Mouse (Mus musculus): Measurements from ENCODE around the gene Prrt1.
A peak's percentile ranks its signal among the peaks of the same experiment; 100 is the strongest.

Prrt1 gene

GRCm38 (mm10) chr17:34628644-34628967 lies 727 bp upstream of the Prrt1 start:
- DNase-seq (ENCODE audit: low spot score) = no peak

GRCm38 (mm10) chr17:34629796-34630603 lies 667 bp downstream of the Prrt1 start:
- DNase-seq (ENCODE audit: low spot score) = no peak

GRCm38 (mm10) chr17:34630761-34631301 lies 1.5 kb downstream of the Prrt1 start:
- DNase-seq (ENCODE audit: low spot score) = peak; percentile 66

GRCm38 (mm10) chr17:34631647-34632046 lies 2.3 kb downstream of the Prrt1 start:
- no peak for DNase-seq (ENCODE audit: low spot score)

- DNase-seq (ENCODE audit: low spot score) = peak; percentile 89
Measured at GRCm38 (mm10) chr17:34632261-34632691, 2.9 kb downstream of the Prrt1 start.

GRCm38 (mm10) chr17:34635671-34636070 lies 6.3 kb downstream of the Prrt1 start:
- no peak for DNase-seq (ENCODE audit: low spot score)

- no peak for DNase-seq (ENCODE audit: low spot score)
Measured at GRCm38 (mm10) chr17:34637459-34637858, 8.1 kb downstream of the Prrt1 start.

- DNase-seq (ENCODE audit: low spot score) = no peak
Measured at GRCm38 (mm10) chr17:34639461-34640255, 10.3 kb downstream of the Prrt1 start.

GRCm38 (mm10) chr17:34640778-34641601 lies 11.7 kb downstream of the Prrt1 start:
- DNase-seq (ENCODE audit: low spot score) = no peak

- no peak for DNase-seq (ENCODE audit: low spot score)
Measured at GRCm38 (mm10) chr17:34641945-34642344, 12.6 kb downstream of the Prrt1 start.

- DNase-seq (ENCODE audit: low spot score) = no peak
Measured at GRCm38 (mm10) chr17:34643379-34643778, 14.0 kb downstream of the Prrt1 start.

GRCm38 (mm10) chr17:34643944-34644343 lies 14.6 kb downstream of the Prrt1 start:
- DNase-seq (ENCODE audit: low spot score) = no peak

GRCm38 (mm10) chr17:34644608-34645007 lies 15.3 kb downstream of the Prrt1 start, which contains the start of gene Fkbpl:
Gene Fkbpl (plus strand): TSS chr17:34644764.
- peak; percentile 94 for DNase-seq (ENCODE audit: low spot score)

GRCm38 (mm10) chr17:34645256-34645829 lies 16.0 kb downstream of the Prrt1 start:
- no peak for DNase-seq (ENCODE audit: low spot score)

GRCm38 (mm10) chr17:34645831-34646511 lies 16.6 kb downstream of the Prrt1 start:
- peak; percentile 67 for DNase-seq (ENCODE audit: low spot score)

- DNase-seq (ENCODE audit: low spot score) = peak; percentile 89
Measured at GRCm38 (mm10) chr17:34646906-34647787, 17.8 kb downstream of the Prrt1 start, which contains the start of gene Atf6b. Gene Atf6b (plus strand): TSS chr17:34647146.

GRCm38 (mm10) chr17:34648141-34648890 lies 19.0 kb downstream of the Prrt1 start:
- no peak for DNase-seq (ENCODE audit: low spot score)

GRCm38 (mm10) chr17:34649106-34649864 lies 20.0 kb downstream of the Prrt1 start:
- DNase-seq (ENCODE audit: low spot score) = no peak

All from testis, postnatal 10 days (tissue).